Mouse (Mus musculus) CH12.LX (cell line): ENCODE measurements around the gene Tbx10. TPM values are rescaled to one million over a fixed set of nuclear protein-coding genes. Genes with fewer than 3 reads are reported as not detected.

Experiments used
- DNase-seq: peaks from one replicate; pipeline ENCODE4 v3.0.0-alpha.2; 2013; ENCODE audit errors: extremely low read depth
- H3K27ac ChIP-seq: 2 replicates; pipeline ENCODE4 v1.5.1; 2012; ENCODE audit warnings: low read depth, mild to moderate bottlenecking, control low read depth, moderate library complexity; ENCODE audit not compliant: insufficient read depth
- H3K27me3 ChIP-seq: replicated peaks from 2 replicates; pipeline ENCODE3; 2012; ENCODE audit warnings: inconsistent platforms
- H3K36me3 ChIP-seq, 2 experiments: replicated peaks in 1 of 2; 2 replicates each; pipeline versions ENCODE3 to v1.6.1; 2012; ENCODE audit warnings: inconsistent platforms in 1 of 2, low read length in 1 of 2, mild to moderate bottlenecking in 1 of 2, mixed read lengths in 1 of 2, moderate library complexity in 1 of 2; ENCODE audit not compliant: control insufficient read depth in 1 of 2, insufficient read depth in 1 of 2
- H3K4me1 ChIP-seq, 2 experiments: 2 replicates each; pipeline ENCODE4 v1.6.1; 2012; ENCODE audit warnings: inconsistent platforms in 1 of 2, moderate library complexity in 1 of 2; ENCODE audit not compliant: insufficient read depth in 2 of 2, control insufficient read depth in 1 of 2
- H3K4me2 ChIP-seq: 2 replicates; pipeline ENCODE4 v1.6.1; 2012; ENCODE audit warnings: low read depth, mild to moderate bottlenecking, control low read depth; ENCODE audit not compliant: poor library complexity, insufficient read depth, severe bottlenecking
- H3K4me3 ChIP-seq, 3 experiments: fragments of 150-350 bp in 1 of 3; sonication (generic) in 1 of 3; replicated peaks in 1 of 3; 2 replicates each; pipeline versions ENCODE3 to v1.5.1; 2011 to 2012; ENCODE audit warnings: low read depth in 2 of 3, low read length in 2 of 3, mild to moderate bottlenecking in 2 of 3, moderate library complexity in 2 of 3, control low read depth in 1 of 3, improper control_type of control experiment in 1 of 3, inconsistent platforms in 1 of 3, mixed read lengths in 1 of 3; ENCODE audit not compliant: poor library complexity in 1 of 3
- H3K79me2 ChIP-seq: replicated peaks from 2 replicates; pipeline ENCODE4 v1.6.1; 2012; ENCODE audit warnings: mild to moderate bottlenecking, moderate library complexity; ENCODE audit not compliant: control insufficient read depth, poor library complexity, insufficient read depth, severe bottlenecking; ENCODE audit errors: extremely low read depth
- H3K9ac ChIP-seq: 2 replicates; pipeline ENCODE4 v1.6.1; 2012; ENCODE audit warnings: low read depth, mild to moderate bottlenecking, control low read depth, moderate library complexity; ENCODE audit not compliant: insufficient read depth
- H3K9me3 ChIP-seq: replicated peaks from 2 replicates; pipeline ENCODE3; 2012; ENCODE audit warnings: low read length, inconsistent platforms, mixed read lengths
- BHLHE40 ChIP-seq: IDR thresholded peaks from 2 replicates; pipeline ENCODE4 v1.6.1; 2011; ENCODE audit warnings: mild to moderate bottlenecking, low read depth, low read length, improper control_type of control experiment
- CHD1 ChIP-seq: IDR thresholded peaks from 2 replicates; pipeline ENCODE4 v1.6.1; 2012; ENCODE audit warnings: low read depth, low read length, improper control_type of control experiment, inconsistent platforms
- CHD2 ChIP-seq: IDR thresholded peaks from 2 replicates; pipeline ENCODE4 v1.6.1; 2011; ENCODE audit warnings: low read length, improper control_type of control experiment
- CTCF ChIP-seq, 2 experiments: IDR thresholded peaks in 1 of 2; conservative IDR thresholded peaks in 1 of 2; 2 replicates each; pipeline ENCODE4 v1.5.1; 2011 to 2012; ENCODE audit warnings: low read depth in 2 of 2, low read length in 2 of 2, improper control_type of control experiment in 1 of 2, inconsistent platforms in 1 of 2, mild to moderate bottlenecking in 1 of 2, moderate library complexity in 1 of 2
- E2F4 ChIP-seq: IDR thresholded peaks from 2 replicates; pipeline ENCODE4 v1.6.1; 2011; ENCODE audit warnings: low read depth, low read length, improper control_type of control experiment; ENCODE audit not compliant: insufficient replicate concordance
- ELF1 ChIP-seq: IDR thresholded peaks from 2 replicates; pipeline ENCODE4 v1.6.1; 2014; ENCODE audit warnings: low read depth, mild to moderate bottlenecking, inconsistent platforms, low read length, improper control_type of control experiment
- GABPA ChIP-seq: IDR thresholded peaks from 2 replicates; pipeline ENCODE4 v1.6.1; 2012; ENCODE audit warnings: low read depth, low read length, improper control_type of control experiment, inconsistent platforms; ENCODE audit not compliant: insufficient replicate concordance
- IRF4 ChIP-seq: IDR thresholded peaks from 2 replicates; pipeline ENCODE4 v1.6.1; 2014; ENCODE audit warnings: low read depth, mild to moderate bottlenecking, inconsistent platforms, low read length, improper control_type of control experiment
- KAT2A ChIP-seq: IDR thresholded peaks from 2 replicates; pipeline ENCODE4 v1.6.1; 2012; ENCODE audit warnings: low read length, improper control_type of control experiment, inconsistent platforms; ENCODE audit not compliant: insufficient replicate concordance
- MAFK ChIP-seq: IDR thresholded peaks from 2 replicates; pipeline ENCODE4 v1.6.1; 2011; ENCODE audit warnings: low read length, improper control_type of control experiment; ENCODE audit not compliant: insufficient replicate concordance
- MAX ChIP-seq: IDR thresholded peaks from 2 replicates; pipeline ENCODE4 v1.6.1; 2011; ENCODE audit warnings: low read length, improper control_type of control experiment
- MAZ ChIP-seq: IDR thresholded peaks from 2 replicates; pipeline ENCODE4 v1.6.1; 2012; ENCODE audit warnings: low read depth, mild to moderate bottlenecking, inconsistent platforms, low read length, improper control_type of control experiment, moderate library complexity
- MEF2A ChIP-seq: IDR thresholded peaks from 2 replicates; pipeline ENCODE4 v1.6.1; 2014; ENCODE audit warnings: low read depth, mild to moderate bottlenecking, inconsistent platforms, low read length, improper control_type of control experiment, borderline replicate concordance
- MXI1 ChIP-seq: IDR thresholded peaks from 2 replicates; pipeline ENCODE4 v1.6.1; 2011; ENCODE audit warnings: mild to moderate bottlenecking, low read depth, low read length, improper control_type of control experiment
- MYC ChIP-seq: IDR thresholded peaks from 2 replicates; pipeline ENCODE4 v1.6.1; 2011; ENCODE audit warnings: low read depth, mild to moderate bottlenecking, improper control_type of control experiment, low read length
- NELFE ChIP-seq: IDR thresholded peaks from 2 replicates; pipeline ENCODE4 v1.6.1; 2011; ENCODE audit warnings: low read depth, low read length, improper control_type of control experiment
- POLR2A ChIP-seq: IDR thresholded peaks from 2 replicates; pipeline ENCODE4 v1.6.1; 2011; ENCODE audit warnings: low read depth, mild to moderate bottlenecking, improper control_type of control experiment, low read length
- POLR2AphosphoS2 ChIP-seq: IDR thresholded peaks from 2 replicates; pipeline ENCODE4 v1.6.1; 2011; ENCODE audit warnings: low read depth, low read length, improper control_type of control experiment
- RCOR1 ChIP-seq: conservative IDR thresholded peaks from 2 replicates; pipeline ENCODE4 v1.6.1; 2012; ENCODE audit warnings: low read depth, mild to moderate bottlenecking, inconsistent platforms, low read length, improper control_type of control experiment
- SIN3A ChIP-seq: IDR thresholded peaks from 2 replicates; pipeline ENCODE4 v1.6.1; 2012; ENCODE audit warnings: low read length, improper control_type of control experiment, inconsistent platforms
- SMC3 ChIP-seq: IDR thresholded peaks from 2 replicates; pipeline ENCODE4 v1.6.1; 2011; ENCODE audit warnings: low read depth, low read length, improper control_type of control experiment
- TBP ChIP-seq: conservative IDR thresholded peaks from 2 replicates; pipeline ENCODE4 v1.6.1; 2011; ENCODE audit warnings: low read depth, low read length, improper control_type of control experiment
- TCF12 ChIP-seq: IDR thresholded peaks from 2 replicates; pipeline ENCODE4 v1.6.1; 2014; ENCODE audit warnings: low read depth, mild to moderate bottlenecking, inconsistent platforms, low read length, improper control_type of control experiment
- UBTF ChIP-seq: IDR thresholded peaks from 2 replicates; pipeline ENCODE4 v1.6.1; 2012; ENCODE audit warnings: low read depth, mild to moderate bottlenecking, inconsistent platforms, low read length, improper control_type of control experiment, moderate library complexity
- USF1 ChIP-seq: IDR thresholded peaks from 2 replicates; pipeline ENCODE4 v1.6.1; 2014; ENCODE audit warnings: low read depth, mild to moderate bottlenecking, inconsistent platforms, low read length, improper control_type of control experiment
- ZC3H11A ChIP-seq: IDR thresholded peaks from 2 replicates; pipeline ENCODE4 v1.6.1; 2012; ENCODE audit warnings: low read depth, mild to moderate bottlenecking, inconsistent platforms, low read length, improper control_type of control experiment
- ZMIZ1 ChIP-seq: IDR thresholded peaks from 2 replicates; pipeline ENCODE4 v1.6.1; 2012; ENCODE audit warnings: low read depth, mild to moderate bottlenecking, inconsistent platforms, low read length, improper control_type of control experiment
- ZNF384 ChIP-seq: IDR thresholded peaks from 2 replicates; pipeline ENCODE4 v1.6.1; 2012; ENCODE audit warnings: low read depth, low read length, improper control_type of control experiment, inconsistent platforms
- dilution Hi-C: fragments of 300-500 bp; cut with MboI; formaldehyde crosslinking; loops from 2 replicates; pipeline ENCODE4 v1.14.3; 2020; ENCODE audit warnings: low sequenced_read_pairs; ENCODE audit not compliant: extremely low pct_unique_long_range_greater_than_20kb, extremely low pct_ligation_motif_present
- in situ Hi-C: fragments of 300-500 bp; cut with MboI; formaldehyde crosslinking; loops from 3 replicates; pipeline ENCODE4 v1.14.3; 2019; ENCODE audit warnings: low sequenced_read_pairs, low pct_ligation_motif_present, low pct_unique_long_range_greater_than_20kb, mixed read lengths
- polyA plus RNA-seq: library from polyadenylated mRNA; unstranded; fragments of >175 nt; gene quantifications from 2 replicates; pipeline ENCODE4 v1.2.1, GENCODE M21; 2012; ENCODE audit warnings: low read depth; ENCODE audit not compliant: insufficient read length
- total RNA-seq, 2 experiments: library from RNA; depleted of rRNA; stranded (reverse); fragments of 300-350 nt in 1 of 2; fragments of >200 nt in 1 of 2; gene quantifications; 2 replicates each; pipeline ENCODE4 v1.2.3; 2012 to 2014

Gene Tbx10
- total and polyA plus RNA-seq, 3 experiments: not detected

DNA sequence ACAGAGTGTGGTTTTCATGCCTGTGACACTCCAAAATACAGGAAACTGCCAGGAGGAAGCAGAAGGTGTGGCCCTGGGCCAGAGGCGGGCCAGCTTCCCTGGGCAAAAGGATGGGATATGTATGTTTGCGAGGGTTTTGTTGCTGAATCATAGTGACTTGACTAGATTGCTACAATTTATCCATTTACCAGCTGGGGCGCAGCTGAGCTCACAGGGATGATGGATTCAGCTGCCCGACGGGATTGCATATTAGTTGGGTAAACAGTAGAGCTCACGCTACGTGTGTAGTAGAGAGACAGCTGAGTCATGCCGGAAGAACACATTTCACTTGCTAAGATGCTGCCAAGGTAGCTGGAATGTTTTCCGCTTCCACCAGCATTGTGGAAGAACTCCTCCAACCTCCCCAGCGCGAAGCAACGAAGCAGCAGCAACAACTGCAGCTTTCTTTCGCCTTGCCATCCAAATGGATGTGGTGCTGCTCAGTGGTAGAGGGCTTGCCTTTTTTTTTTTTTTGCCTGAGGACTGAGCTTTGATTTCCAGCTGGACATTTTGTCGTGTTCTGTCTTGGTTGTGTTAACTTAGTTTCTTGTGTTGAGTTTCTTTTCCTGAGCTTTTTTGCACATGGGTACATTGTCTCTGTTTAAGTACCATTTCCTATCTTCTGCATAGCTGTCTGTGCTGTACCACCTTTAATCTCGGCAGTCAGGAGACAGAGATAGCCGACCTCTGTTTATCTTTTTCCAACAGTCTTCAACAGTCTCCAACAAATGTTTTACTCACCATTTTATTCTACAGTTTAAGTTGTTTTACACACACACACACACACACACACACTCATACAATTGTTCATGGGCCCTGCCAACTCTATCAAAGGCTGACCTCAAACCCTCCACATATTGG, 53.7 kb downstream of the Tbx10 start, which contains the start of gene Gstp2:
TSS of gene Gstp2 (minus strand) at position 58 of the 900 bp plus-strand sequence.
- peak; percentile 54; the same call in 1 of the 2 replicates for TF ChIP-seq ZNF384
- TF ChIP-seq SIN3A: no peak
- TF ChIP-seq MAFK: 0 out of 2 replicates have a peak, but pooled peaks have one; percentile 15
- 0 out of 2 replicates have a peak, but pooled peaks have one; percentile 12 for TF ChIP-seq UBTF
- no peak for DNase-seq
- no peak within 1 kb of the TSS for H3K4me3 ChIP-seq
- H3K27me3 ChIP-seq: no peaks in the 10 kb centered on the region
- H3K4me1 ChIP-seq: peaks cover 8 to 16% of the 10 kb centered on the region in 2 experiments; a peak in 3 of 4 replicates
- H3K27ac ChIP-seq: peak within 1 kb of the TSS; percentile 85
- H3K9ac ChIP-seq: no peak within 1 kb of the TSS
- H3K9me3 ChIP-seq: peaks cover 18% of the 10 kb centered on the region
- no peaks in the 10 kb centered on the region for H3K36me3 ChIP-seq
- H3K79me2 ChIP-seq: no peaks in the 10 kb centered on the region
- dilution Hi-C loops: no loop called here
- H3K4me2 ChIP-seq: peak within 1 kb of the TSS; percentile 41; the same call in 1 of the 2 replicates
- in situ Hi-C loops: no loop called here

DNA sequence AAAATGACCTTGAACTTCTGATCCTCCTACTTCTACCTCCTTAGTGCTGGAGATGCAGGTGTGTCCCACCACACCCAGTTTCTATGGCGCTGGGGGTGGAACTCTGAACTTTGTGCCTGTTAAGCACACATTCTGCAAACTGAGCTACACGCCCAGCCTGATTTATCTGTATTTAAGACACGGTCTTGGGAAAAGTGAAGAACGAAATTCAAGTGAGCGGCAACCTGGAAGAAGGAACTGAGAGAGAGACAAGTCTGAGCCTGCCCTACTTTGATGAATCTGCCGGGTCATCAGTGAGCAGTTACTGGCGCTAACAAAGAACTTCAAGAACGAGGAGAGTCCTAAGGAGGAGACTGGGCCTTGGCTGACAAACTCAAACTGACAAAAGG, 54.3 kb downstream of the Tbx10 start:
- Histone ChIP-seq H3K4me1 (peaks cover 8 to 22% of the 10 kb centered on the region in 2 experiments; a peak in 3 of 4 replicates), H3K9me3 (peaks cover 18% of the 10 kb centered on the region), H3K9ac (peak overlapping the region; percentile 54; the same call in 1 of the 2 replicates), H3K4me2 (peak overlapping the region; percentile 41; the same call in 1 of the 2 replicates), H3K4me3 (no peak overlapping the region), H3K79me2 (no peaks in the 10 kb centered on the region), H3K36me3 (no peaks in the 10 kb centered on the region), H3K27ac (peak overlapping the region; percentile 85), H3K27me3 (no peaks in the 10 kb centered on the region)
- dilution Hi-C loops: no loop called here
- in situ Hi-C loops: no loop called here
- DNase-seq: peak; percentile 71
- TF ChIP-seq TBP (peak; percentile 58; the same call in 1 of the 2 replicates), KAT2A (0 out of 2 replicates have a peak, but pooled peaks have one; percentile 45), RCOR1 (peak; percentile 82), CTCF (conservative IDR thresholded peaks at IDR 0.05 in 1 of 2, IDR thresholded peaks at IDR 0.05 in 1 of 2; ENCODE audit: low read depth in 2 of 2, low read length in 2 of 2) (no peak), TCF12 (peak; percentile 74), MAFK (peak; percentile 71; the same call in 1 of the 2 replicates), ZC3H11A (peak; percentile 12; the same call in 1 of the 2 replicates), ZMIZ1 (0 out of 2 replicates have a peak, but pooled peaks have one; percentile 48), ELF1 (0 out of 2 replicates have a peak, but pooled peaks have one; percentile 42), USF1 (no peak), IRF4 (peak; percentile 99), NELFE (0 out of 2 replicates have a peak, but pooled peaks have one; percentile 37), MEF2A (peak; percentile 84), POLR2A (no peak), CHD2 (peak; percentile 70), POLR2AphosphoS2 (no peak), MYC (0 out of 2 replicates have a peak, but pooled peaks have one; percentile 63), SIN3A (peak; percentile 56), CHD1 (peak; percentile 99), SMC3 (peak; percentile 25), GABPA (no peak), MXI1 (0 out of 2 replicates have a peak, but pooled peaks have one; percentile 34), UBTF (no peak), MAZ (0 out of 2 replicates have a peak, but pooled peaks have one; percentile 23), MAX (peak; percentile 61), E2F4 (peak; percentile 81; the same call in 1 of the 2 replicates), BHLHE40 (peak; percentile 60)
